Mouse (Mus musculus) spleen, adult 12 weeks (tissue): ENCODE measurements around the gene Kirrel2.

Experiments used
- DNase-seq: peaks from one replicate; pipeline ENCODE4 v3.0.0; 2022; ENCODE audit warnings: low spot score

Kirrel2 gene

DNA sequence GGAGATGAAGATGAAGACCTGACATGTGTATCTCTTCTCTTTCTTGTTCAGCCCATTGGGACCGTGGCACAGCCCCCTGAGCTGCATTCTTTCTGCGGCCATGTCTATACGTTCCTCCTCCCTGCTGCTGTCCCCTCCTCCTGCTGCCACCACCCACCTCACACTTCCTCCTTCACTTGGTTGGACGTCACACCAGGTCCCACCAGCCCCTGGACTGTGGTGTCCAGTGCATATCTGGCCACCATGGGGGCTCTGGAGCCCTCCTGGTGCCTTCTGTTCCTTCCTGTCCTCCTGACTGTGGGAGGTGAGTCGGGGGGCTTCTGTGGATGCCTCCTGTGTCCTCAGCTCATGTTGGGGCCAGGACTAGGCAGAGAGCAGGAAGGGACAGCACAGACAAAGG is 43.9 kb downstream of the Kirrel2 start, which contains the start of gene Tyrobp:
Gene Tyrobp, plus strand, starts transcription at position 165 of the 400 bp plus-strand sequence.
- no peak for DNase-seq

DNA sequence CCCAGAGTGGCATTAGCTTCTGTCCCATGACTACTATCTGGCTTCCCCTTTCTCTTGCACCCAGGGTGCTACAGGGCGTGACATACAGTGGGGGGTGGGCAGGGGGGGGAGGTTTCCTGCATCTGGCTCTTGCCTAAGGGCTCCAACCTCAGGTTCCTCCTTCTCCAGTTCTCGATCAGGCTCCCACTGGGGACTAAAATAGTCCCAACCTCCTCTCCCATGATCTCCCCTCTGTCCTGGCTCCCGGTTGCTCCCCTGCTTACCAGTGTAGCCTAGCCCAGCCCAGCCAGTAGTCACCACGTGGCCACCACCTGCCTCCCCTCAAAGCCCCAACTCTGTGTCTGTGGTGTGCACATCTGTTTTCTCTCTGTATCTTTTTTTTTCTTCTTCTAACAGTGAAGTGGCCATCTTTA is 44.7 kb downstream of the Kirrel2 start:
- DNase-seq, result peak; percentile 12

DNA sequence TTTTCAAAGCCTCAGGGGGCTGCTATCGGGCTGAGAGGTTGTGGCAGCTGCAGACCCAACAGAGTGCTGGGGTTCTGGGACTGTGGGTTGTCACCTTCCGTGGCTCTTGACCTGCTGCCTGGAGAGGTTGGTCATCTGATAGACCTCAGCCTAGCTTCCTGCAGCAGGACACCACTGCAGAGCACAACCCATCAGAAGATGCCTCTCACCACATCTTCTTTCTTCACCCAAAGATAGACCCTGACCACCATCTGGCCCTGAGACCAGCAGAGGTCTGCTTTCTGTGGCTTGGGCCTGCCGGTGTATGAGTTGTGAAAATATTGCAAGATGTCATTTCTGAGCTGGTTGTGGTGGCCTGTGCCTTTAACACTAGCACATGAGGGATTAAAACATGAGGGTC is 46.5 kb downstream of the Kirrel2 start:
- DNase-seq, result no peak

DNA sequence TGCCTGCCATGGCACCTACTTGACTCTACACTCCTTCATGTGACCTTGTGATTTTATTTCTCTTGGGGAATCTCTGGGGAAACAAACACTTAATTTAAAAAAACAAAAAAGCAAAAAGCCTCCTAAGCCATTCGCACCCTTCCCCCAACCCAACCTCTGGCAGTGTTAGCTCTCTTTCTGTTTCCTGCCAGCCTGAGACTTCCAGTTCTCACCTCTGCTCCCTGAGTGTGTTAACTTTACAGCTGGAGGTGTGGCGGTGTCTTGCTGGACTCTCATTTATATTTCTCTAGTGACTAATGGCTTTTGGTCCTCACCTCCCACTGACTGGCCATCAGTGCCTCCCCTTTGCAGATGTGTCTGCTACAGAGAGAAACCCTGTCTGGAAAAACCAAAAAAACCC is 47.7 kb downstream of the Kirrel2 start:
- no peak for DNase-seq

DNA sequence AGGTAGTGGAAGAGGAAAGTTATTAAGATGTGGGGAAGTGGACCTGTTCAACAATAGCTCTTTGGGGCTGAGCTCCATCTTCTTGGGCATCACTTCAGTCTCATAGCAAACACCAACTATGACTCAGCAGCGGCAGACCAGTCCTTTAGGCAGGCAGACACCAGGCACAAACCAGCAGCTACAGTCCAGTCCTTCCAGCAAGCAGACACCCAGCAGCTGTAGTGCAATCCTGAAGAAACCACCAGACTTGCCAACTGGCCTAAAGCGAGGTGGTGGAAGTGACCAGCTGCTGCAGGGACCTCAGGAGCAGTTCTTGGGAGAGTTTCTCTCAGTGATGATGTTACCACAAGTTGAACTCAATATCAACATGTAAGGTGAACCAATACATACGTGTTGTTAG is 48.9 kb downstream of the Kirrel2 start:
- no peak for DNase-seq

DNA sequence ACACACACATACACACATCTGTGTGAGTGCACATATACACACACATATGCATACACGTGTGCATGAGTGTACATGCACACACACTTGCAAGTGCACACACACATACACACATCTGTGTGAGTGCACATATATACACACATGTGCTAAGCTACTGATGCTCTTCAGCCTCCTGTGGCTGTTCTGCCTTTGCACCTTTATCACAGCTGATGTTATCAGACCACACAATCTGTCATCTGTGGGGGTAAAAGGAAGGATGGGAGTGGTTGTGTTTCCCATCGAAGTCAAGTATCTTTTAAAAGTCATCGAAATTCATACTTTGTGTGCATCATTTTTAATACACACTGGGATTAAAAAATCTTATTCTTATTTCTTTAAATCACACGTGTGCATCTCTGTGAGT is 55.1 kb downstream of the Kirrel2 start:
- no peak for DNase-seq

DNA sequence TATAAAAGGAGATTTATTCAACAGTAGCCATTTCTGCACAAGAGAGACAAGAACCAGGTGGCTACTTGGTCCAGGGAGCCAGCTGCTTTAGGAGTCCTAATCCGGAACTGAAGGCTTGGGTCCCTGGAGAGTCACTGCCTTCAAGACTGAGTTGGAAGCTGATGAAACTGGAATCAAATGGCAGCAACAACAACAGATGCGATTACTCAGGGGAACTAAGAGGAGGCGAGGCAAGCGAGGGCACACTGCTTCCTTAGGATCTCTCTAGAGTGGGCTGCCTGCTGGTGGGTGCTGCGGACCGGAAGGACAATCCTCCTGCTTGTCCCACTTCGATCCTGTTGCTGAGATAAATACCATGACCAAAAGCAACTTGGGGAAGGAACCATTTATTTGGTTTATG is 57.8 kb downstream of the Kirrel2 start:
- DNase-seq, result no peak
